Mouse (Mus musculus) erythroid progenitor cell, adult 5-6 weeks (primary cell): ENCODE results near the gene Fabp6. TPM values are rescaled to one million over a fixed set of nuclear protein-coding genes. Genes with fewer than 3 reads are reported as not detected.

Experiments
- ATAC-seq: replicated peaks from 2 replicates; pipeline ENCODE4 v1.8.0; 2016; ENCODE audit warnings: moderate number of reproducible peaks, mild to moderate bottlenecking, moderate TSS enrichment, inconsistent platforms; ENCODE audit not compliant: poor library complexity, low FRiP score, severe bottlenecking
- total RNA-seq, 2 experiments: library from RNA; stranded (forward) in 1 of 2; stranded (reverse) in 1 of 2; fragments of 150-400 nt in 1 of 2; fragments of 186-747, 209-891 nt in 1 of 2; gene quantifications; 2 replicates each; pipeline versions ENCODE4 v1.2.3 to v1.2.4; 2015 to 2017; ENCODE audit warnings: low replicate concordance in 2 of 2

Gene Fabp6
- total RNA-seq, 2 experiments from 2014 or later = not detected

DNA sequence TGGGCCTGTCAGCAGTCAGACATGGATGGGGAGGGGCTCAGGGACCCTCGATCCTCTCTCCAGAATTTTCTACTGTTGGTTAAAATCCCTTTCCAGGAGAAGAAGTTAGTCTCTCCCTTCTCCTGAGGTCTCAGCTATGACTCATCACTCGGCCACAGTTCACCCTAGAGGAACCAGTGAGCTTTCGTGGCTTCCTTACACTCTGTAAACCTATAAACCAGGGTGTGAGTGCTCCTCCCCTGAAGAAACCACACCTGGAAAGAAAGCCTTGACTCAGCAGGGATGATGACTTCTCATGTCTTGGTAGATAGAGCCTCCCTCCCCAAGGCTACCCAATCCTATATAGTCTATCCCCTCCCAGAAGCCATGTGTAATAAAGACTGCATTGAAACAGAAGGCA is 49.6 kb downstream of the Fabp6 start:
- no peak for ATAC-seq

DNA sequence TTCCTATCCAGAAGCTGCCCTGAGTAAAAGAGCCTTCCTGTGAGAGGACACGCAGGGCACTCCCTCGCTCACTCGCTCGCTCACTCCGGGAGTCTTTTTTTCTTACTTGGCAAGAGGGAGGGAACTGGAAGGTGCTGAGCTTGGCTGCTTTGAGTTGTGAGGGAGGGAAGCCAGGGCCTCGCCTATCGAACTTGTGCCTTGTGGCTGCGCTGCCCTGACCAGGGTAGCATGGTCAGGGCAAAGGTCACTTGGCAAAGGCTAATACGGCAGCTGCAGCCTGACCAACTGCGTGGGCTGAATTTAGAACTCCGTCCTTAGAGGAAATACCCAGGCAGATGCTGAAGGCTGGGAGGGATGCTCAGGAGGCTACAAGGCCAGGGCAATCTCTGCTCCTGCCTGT is 51.6 kb downstream of the Fabp6 start:
- ATAC-seq = no peak

DNA sequence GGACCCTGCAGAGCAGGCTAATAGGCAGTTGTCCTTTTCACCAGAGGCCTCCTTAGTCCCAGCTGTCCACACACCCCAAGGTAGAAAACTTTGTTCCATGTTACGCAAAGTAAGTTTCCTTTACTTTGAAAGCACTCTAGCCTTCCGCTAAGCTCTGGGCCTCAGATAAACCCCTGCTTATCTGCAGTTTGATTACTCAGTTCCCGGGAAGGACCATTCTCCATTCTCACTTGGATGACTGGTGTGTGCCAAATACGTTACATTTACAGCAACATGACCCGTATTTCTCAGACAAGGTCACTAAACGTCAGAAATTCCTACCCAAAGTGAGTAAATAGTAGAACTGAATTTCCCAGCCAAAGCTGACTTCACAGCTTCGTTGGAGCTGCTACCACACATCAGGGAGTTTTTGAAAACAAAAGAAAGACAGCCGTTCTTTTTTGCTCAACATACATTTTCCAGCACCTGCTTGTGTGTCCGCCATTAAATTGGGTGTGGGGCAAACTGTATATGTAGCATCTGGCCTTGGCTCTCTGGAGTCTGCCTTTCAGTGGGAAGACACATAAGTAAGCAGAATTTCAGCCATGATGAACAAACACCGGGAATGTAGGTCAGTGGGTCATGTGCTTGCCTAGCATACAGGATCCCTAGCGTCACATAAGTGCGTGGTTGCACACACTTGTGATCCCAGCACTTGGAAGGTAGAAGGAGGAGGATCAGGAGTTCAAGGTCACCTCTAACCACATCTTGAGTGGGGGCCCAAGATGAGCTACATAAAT is 52.5 kb downstream of the Fabp6 start:
- no peak for ATAC-seq

DNA sequence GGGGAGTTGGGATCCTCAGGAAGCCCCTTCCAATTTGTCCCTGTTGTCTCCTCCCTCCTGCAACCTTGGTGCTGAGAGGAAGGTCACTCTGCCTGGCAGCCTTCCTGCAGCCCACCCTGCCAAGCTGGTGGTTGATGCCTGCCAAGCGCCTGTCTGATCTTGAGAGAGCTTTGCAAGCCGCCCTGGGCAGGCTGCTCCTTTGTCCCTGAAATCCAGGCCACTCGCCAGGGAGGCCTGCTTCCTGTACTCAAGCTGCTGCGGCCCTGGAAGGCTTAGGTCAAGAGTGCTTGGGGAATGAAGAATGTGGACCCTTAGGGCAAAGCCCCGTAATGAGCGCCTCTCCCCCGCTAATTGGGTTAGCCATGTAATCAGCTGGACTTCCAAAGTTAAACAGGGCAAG is 53.2 kb downstream of the Fabp6 start:
- ATAC-seq = no peak

DNA sequence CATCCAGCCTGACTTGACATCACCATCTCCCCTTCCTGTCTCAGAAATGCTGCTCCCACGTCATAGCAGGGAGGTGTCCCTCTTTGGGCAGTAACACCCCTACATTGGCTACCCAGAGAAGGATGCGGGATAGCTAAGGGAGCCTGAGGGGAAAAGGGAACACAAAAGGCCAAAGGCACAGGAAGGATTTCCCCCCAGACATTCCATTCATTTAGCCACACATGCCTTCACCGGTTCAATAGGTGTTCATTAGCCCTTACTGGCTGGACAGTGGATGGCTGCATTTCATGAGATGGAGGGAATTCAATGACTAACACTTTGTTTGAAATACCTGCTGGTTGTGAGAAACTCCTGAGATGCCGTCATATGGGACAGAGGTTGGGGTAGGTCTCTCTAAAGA is 54.7 kb downstream of the Fabp6 start:
- no peak for ATAC-seq

Other genes with a start within 250 kb of the Fabp6 start
- 45.7 and 73.5 TPM in 2 replicates for gene Pttg1, start 175.3 kb downstream of the Fabp6 start, total RNA-seq (2015; ENCODE audit: low replicate concordance)
- 24.4 and 27.9 TPM in 2 replicates for gene Pttg1, start 175.3 kb downstream of the Fabp6 start, total RNA-seq (2017; ENCODE audit: low replicate concordance)
- 8.8 and 20.5 TPM in 2 replicates for gene Slu7, start 167.8 kb downstream of the Fabp6 start, total RNA-seq (2015; ENCODE audit: low replicate concordance)
- 44.4 and 47.6 TPM in 2 replicates for gene Slu7, start 167.8 kb downstream of the Fabp6 start, total RNA-seq (2017; ENCODE audit: low replicate concordance)
- gene C1qtnf2, start 127.3 kb downstream of the Fabp6 start, total RNA-seq (2015; ENCODE audit: low replicate concordance) = not detected in 2 replicates
- not detected in 2 replicates for gene C1qtnf2, start 127.3 kb downstream of the Fabp6 start, total RNA-seq (2017; ENCODE audit: low replicate concordance)
- not detected in 2 replicates for gene Ccnjl, start 72.8 kb downstream of the Fabp6 start, total RNA-seq (2015; ENCODE audit: low replicate concordance)
- gene Ccnjl, start 72.8 kb downstream of the Fabp6 start, total RNA-seq (2017; ENCODE audit: low replicate concordance) = not detected in 2 replicates
- gene 4933415A04Rik, start 14.5 kb downstream of the Fabp6 start, total RNA-seq (2015; ENCODE audit: low replicate concordance) = not detected in 2 replicates
- gene 4933415A04Rik, start 14.5 kb downstream of the Fabp6 start, total RNA-seq (2017; ENCODE audit: low replicate concordance) = not detected in 2 replicates
- 67.0 and 91.8 TPM in 2 replicates for gene Pwwp2a, start 80.5 kb upstream of the Fabp6 start, total RNA-seq (2015; ENCODE audit: low replicate concordance)
- 77.2 and 90.6 TPM in 2 replicates for gene Pwwp2a, start 80.5 kb upstream of the Fabp6 start, total RNA-seq (2017; ENCODE audit: low replicate concordance)
- 15.5 and 41.4 TPM in 2 replicates for gene Ttc1, start 146.5 kb upstream of the Fabp6 start, total RNA-seq (2015; ENCODE audit: low replicate concordance)
- 11.3 and 23.1 TPM in 2 replicates for gene Ttc1, start 146.5 kb upstream of the Fabp6 start, total RNA-seq (2017; ENCODE audit: low replicate concordance)